Mouse (Mus musculus): ENCODE measurements around the gene Nat8. TPM values are rescaled to one million over a fixed set of nuclear protein-coding genes. Genes with fewer than 3 reads are reported as not detected.
"Not testable (repeated sequence)": the region's sequence is repeated elsewhere in the genome, so short reads cannot be mapped to it uniquely, and the experiment has no call there.

Nat8 gene
- polyA plus RNA-seq (2015; fragmentation: Nextera tagmentation; extraction: Ambion mirVana), result 0.67 and 0.94 TPM in 2 replicates

GRCm38 (mm10) chr6:85831796-85832321 is at the start of gene Nat8:
Gene Nat8, minus strand, starts transcription at chr6:85832082.
- WGBS, result 56% methylated on average over 7 of the region's 7 CpGs
- ATAC-seq (ENCODE audit: insufficient read depth, low FRiP score), result no peak
- H3K4me2 ChIP-seq (ENCODE audit: low read depth, low read length), result no peak within 1 kb of the TSS
- H3K4me3 ChIP-seq (replicated peaks; ENCODE audit: low read length), result no peak within 1 kb of the TSS
- no peaks in the 10 kb centered on the region for H3K27me3 ChIP-seq (ENCODE audit: control insufficient read depth, insufficient read depth, low read length)
- no peaks in the 10 kb centered on the region for H3K4me1 ChIP-seq (ENCODE audit: control insufficient read depth, insufficient read depth, low read length)
- no peaks in the 10 kb centered on the region for H3K9me3 ChIP-seq (replicated peaks; ENCODE audit: control insufficient read depth, low read length)
- no peaks in the 10 kb centered on the region for H3K36me3 ChIP-seq (ENCODE audit: control insufficient read depth, insufficient read depth, low read length)
- H3K27ac ChIP-seq (ENCODE audit: low read length), result no peak within 1 kb of the TSS
- H3K9ac ChIP-seq (ENCODE audit: low read length), result no peak within 1 kb of the TSS

GRCm38 (mm10) chr6:85869006-85869405 is 37.1 kb upstream of the Nat8 start, which contains the start of gene Nat8f2:
Gene Nat8f2, minus strand, starts transcription at chr6:85869158.
- H3K4me1 ChIP-seq (ENCODE audit: control insufficient read depth, insufficient read depth, low read length); H3K9ac ChIP-seq (ENCODE audit: low read length); H3K4me2 ChIP-seq (ENCODE audit: low read depth, low read length); H3K27ac ChIP-seq (ENCODE audit: low read length); H3K9me3 ChIP-seq (replicated peaks; ENCODE audit: control insufficient read depth, low read length); ATAC-seq (ENCODE audit: insufficient read depth, low FRiP score); H3K27me3 ChIP-seq (ENCODE audit: control insufficient read depth, insufficient read depth, low read length); H3K36me3 ChIP-seq (ENCODE audit: control insufficient read depth, insufficient read depth, low read length); H3K4me3 ChIP-seq (replicated peaks; ENCODE audit: low read length): not testable (repeated sequence)
- 69% methylated on average over 5 of the region's 5 CpGs for WGBS

GRCm38 (mm10) chr6:85867726-85868690 is 36.1 kb upstream of the Nat8 start:
- ATAC-seq (ENCODE audit: insufficient read depth, low FRiP score), result no peak
- H3K27ac ChIP-seq (ENCODE audit: low read length), result no peak overlapping the region
- H3K4me2 ChIP-seq (ENCODE audit: low read depth, low read length), result no peak overlapping the region
- H3K27me3 ChIP-seq (ENCODE audit: control insufficient read depth, insufficient read depth, low read length), result no peaks in the 10 kb centered on the region
- H3K4me3 ChIP-seq (replicated peaks; ENCODE audit: low read length), result no peak overlapping the region
- no peaks in the 10 kb centered on the region for H3K9me3 ChIP-seq (replicated peaks; ENCODE audit: control insufficient read depth, low read length)
- no peaks in the 10 kb centered on the region for H3K36me3 ChIP-seq (ENCODE audit: control insufficient read depth, insufficient read depth, low read length)
- 77% methylated on average over 8 of the region's 8 CpGs for WGBS
- H3K9ac ChIP-seq (ENCODE audit: low read length), result no peak overlapping the region
- no peaks in the 10 kb centered on the region for H3K4me1 ChIP-seq (ENCODE audit: control insufficient read depth, insufficient read depth, low read length)

- not testable (repeated sequence) for H3K4me2 ChIP-seq (ENCODE audit: low read depth, low read length); H3K9ac ChIP-seq (ENCODE audit: low read length); H3K9me3 ChIP-seq (replicated peaks; ENCODE audit: control insufficient read depth, low read length); H3K4me1 ChIP-seq (ENCODE audit: control insufficient read depth, insufficient read depth, low read length); ATAC-seq (ENCODE audit: insufficient read depth, low FRiP score); H3K36me3 ChIP-seq (ENCODE audit: control insufficient read depth, insufficient read depth, low read length); H3K27ac ChIP-seq (ENCODE audit: low read length); H3K27me3 ChIP-seq (ENCODE audit: control insufficient read depth, insufficient read depth, low read length); H3K4me3 ChIP-seq (replicated peaks; ENCODE audit: low read length)
- 58% methylated on average over 1 of the region's 1 CpGs for WGBS
Measured at GRCm38 (mm10) chr6:85866995-85867394, 35.1 kb upstream of the Nat8 start.

- not testable (repeated sequence) for H3K27me3 ChIP-seq (ENCODE audit: control insufficient read depth, insufficient read depth, low read length); H3K9me3 ChIP-seq (replicated peaks; ENCODE audit: control insufficient read depth, low read length); H3K4me2 ChIP-seq (ENCODE audit: low read depth, low read length); ATAC-seq (ENCODE audit: insufficient read depth, low FRiP score); H3K36me3 ChIP-seq (ENCODE audit: control insufficient read depth, insufficient read depth, low read length); H3K4me3 ChIP-seq (replicated peaks; ENCODE audit: low read length); H3K4me1 ChIP-seq (ENCODE audit: control insufficient read depth, insufficient read depth, low read length); H3K27ac ChIP-seq (ENCODE audit: low read length); H3K9ac ChIP-seq (ENCODE audit: low read length)
- WGBS, result 82% methylated on average over 3 of the region's 3 CpGs
Measured at GRCm38 (mm10) chr6:85866166-85866565, 34.3 kb upstream of the Nat8 start.

GRCm38 (mm10) chr6:85864900-85865639 is 33.2 kb upstream of the Nat8 start:
- H3K27me3 ChIP-seq (ENCODE audit: control insufficient read depth, insufficient read depth, low read length); H3K9me3 ChIP-seq (replicated peaks; ENCODE audit: control insufficient read depth, low read length); ATAC-seq (ENCODE audit: insufficient read depth, low FRiP score); H3K9ac ChIP-seq (ENCODE audit: low read length); H3K27ac ChIP-seq (ENCODE audit: low read length); H3K4me1 ChIP-seq (ENCODE audit: control insufficient read depth, insufficient read depth, low read length); H3K36me3 ChIP-seq (ENCODE audit: control insufficient read depth, insufficient read depth, low read length); H3K4me2 ChIP-seq (ENCODE audit: low read depth, low read length); H3K4me3 ChIP-seq (replicated peaks; ENCODE audit: low read length): not testable (repeated sequence)
- 70% methylated on average over 5 of the region's 7 CpGs for WGBS

- H3K9me3 ChIP-seq (replicated peaks; ENCODE audit: control insufficient read depth, low read length), result no peaks in the 10 kb centered on the region
- ATAC-seq (ENCODE audit: insufficient read depth, low FRiP score), result no peak
- H3K36me3 ChIP-seq (ENCODE audit: control insufficient read depth, insufficient read depth, low read length), result no peaks in the 10 kb centered on the region
- H3K4me2 ChIP-seq (ENCODE audit: low read depth, low read length), result no peak overlapping the region
- H3K27me3 ChIP-seq (ENCODE audit: control insufficient read depth, insufficient read depth, low read length), result no peaks in the 10 kb centered on the region
- H3K4me1 ChIP-seq (ENCODE audit: control insufficient read depth, insufficient read depth, low read length), result no peaks in the 10 kb centered on the region
- H3K27ac ChIP-seq (ENCODE audit: low read length), result no peak overlapping the region
- H3K9ac ChIP-seq (ENCODE audit: low read length), result no peak overlapping the region
- WGBS, result 87% methylated on average over 2 of the region's 2 CpGs
- no peak overlapping the region for H3K4me3 ChIP-seq (replicated peaks; ENCODE audit: low read length)
Measured at GRCm38 (mm10) chr6:85863840-85864239, 32.0 kb upstream of the Nat8 start.

GRCm38 (mm10) chr6:85863136-85863535 is 31.3 kb upstream of the Nat8 start:
- no peaks in the 10 kb centered on the region for H3K4me1 ChIP-seq (ENCODE audit: control insufficient read depth, insufficient read depth, low read length)
- no peak overlapping the region for H3K4me2 ChIP-seq (ENCODE audit: low read depth, low read length)
- H3K27me3 ChIP-seq (ENCODE audit: control insufficient read depth, insufficient read depth, low read length), result no peaks in the 10 kb centered on the region
- no peak for ATAC-seq (ENCODE audit: insufficient read depth, low FRiP score)
- 72% methylated on average over 2 of the region's 2 CpGs for WGBS
- no peak overlapping the region for H3K27ac ChIP-seq (ENCODE audit: low read length)
- H3K36me3 ChIP-seq (ENCODE audit: control insufficient read depth, insufficient read depth, low read length), result no peaks in the 10 kb centered on the region
- H3K9ac ChIP-seq (ENCODE audit: low read length), result no peak overlapping the region
- no peak overlapping the region for H3K4me3 ChIP-seq (replicated peaks; ENCODE audit: low read length)
- no peaks in the 10 kb centered on the region for H3K9me3 ChIP-seq (replicated peaks; ENCODE audit: control insufficient read depth, low read length)

- no peaks in the 10 kb centered on the region for H3K36me3 ChIP-seq (ENCODE audit: control insufficient read depth, insufficient read depth, low read length)
- H3K9ac ChIP-seq (ENCODE audit: low read length), result no peak overlapping the region
- no peak for ATAC-seq (ENCODE audit: insufficient read depth, low FRiP score)
- no peaks in the 10 kb centered on the region for H3K4me1 ChIP-seq (ENCODE audit: control insufficient read depth, insufficient read depth, low read length)
- H3K4me3 ChIP-seq (replicated peaks; ENCODE audit: low read length), result no peak overlapping the region
- H3K27me3 ChIP-seq (ENCODE audit: control insufficient read depth, insufficient read depth, low read length), result no peaks in the 10 kb centered on the region
- no peak overlapping the region for H3K27ac ChIP-seq (ENCODE audit: low read length)
- 66% methylated on average over 3 of the region's 3 CpGs for WGBS
- no peak overlapping the region for H3K4me2 ChIP-seq (ENCODE audit: low read depth, low read length)
- H3K9me3 ChIP-seq (replicated peaks; ENCODE audit: control insufficient read depth, low read length), result no peaks in the 10 kb centered on the region
Measured at GRCm38 (mm10) chr6:85862565-85862964, 30.7 kb upstream of the Nat8 start.
